Mouse (Mus musculus) embryonic fibroblast, embryonic 13.5 days (primary cell): Measurements from ENCODE around the gene Myo9b. TPM values are rescaled to one million over a fixed set of nuclear protein-coding genes. Genes with fewer than 3 reads are reported as not detected.
"Not testable (repeated sequence)": the region's sequence is repeated elsewhere in the genome, so short reads cannot be mapped to it uniquely, and the experiment has no call there.

Experiments used
- H3K27ac ChIP-seq: 2 replicates; pipeline ENCODE4 v1.5.1; 2012; ENCODE audit warnings: low read length, control low read depth, inconsistent platforms; ENCODE audit not compliant: insufficient read depth
- H3K4me1 ChIP-seq: 2 replicates; pipeline ENCODE4 v1.6.1; 2011; ENCODE audit warnings: low read length; ENCODE audit not compliant: control insufficient read depth, insufficient read depth
- H3K4me3 ChIP-seq: 2 replicates; pipeline ENCODE4 v1.5.1; 2011; ENCODE audit warnings: mild to moderate bottlenecking, control low read depth, low read length; ENCODE audit not compliant: insufficient read depth
- CTCF ChIP-seq: IDR thresholded peaks from 2 replicates; pipeline ENCODE4 v1.5.1; 2011; ENCODE audit warnings: mild to moderate bottlenecking, control low read depth, low read length, moderate library complexity, borderline replicate concordance; ENCODE audit not compliant: insufficient read depth
- POLR2A ChIP-seq: IDR thresholded peaks from 2 replicates; pipeline ENCODE4 v1.6.1; 2011; ENCODE audit warnings: low read depth, mild to moderate bottlenecking, control low read depth, low read length, moderate library complexity
- polyA plus RNA-seq: library from polyadenylated mRNA; stranded (reverse); fragments of >200 nt; gene quantifications from 2 replicates; pipeline ENCODE4 v1.2.4, GENCODE M21; 2011; ENCODE audit warnings: low read depth; ENCODE audit not compliant: missing spikeins, insufficient read length

Gene Myo9b
- polyA plus RNA-seq, 1 experiment, result 67.5 TPM

DNA sequence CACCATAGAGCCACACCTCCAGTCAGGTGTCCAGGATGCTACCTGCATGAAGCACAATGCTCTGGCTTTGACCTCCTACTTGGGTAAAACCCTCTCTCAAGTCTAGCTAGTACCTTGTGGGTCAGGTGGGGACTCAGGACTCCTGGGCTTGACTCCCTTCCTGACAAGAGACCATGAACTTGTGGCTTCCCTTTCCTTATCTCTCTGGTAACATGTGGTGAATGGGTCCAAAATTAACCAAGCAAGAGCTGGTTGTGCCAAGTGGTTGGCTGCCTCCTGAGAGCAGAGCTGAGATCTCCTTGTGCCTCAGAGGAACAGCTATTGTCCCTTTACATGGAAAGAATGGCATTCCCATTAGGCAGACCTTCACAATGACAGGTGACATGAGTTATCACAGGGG lies 2.0 kb downstream of the Myo9b start:
- no peak for TF ChIP-seq POLR2A
- TF ChIP-seq CTCF, result no peak
- Histone ChIP-seq H3K4me1 (peaks cover 21% of the 10 kb centered on the region), H3K27ac (no peak overlapping the region), H3K4me3 (0 out of 2 replicates have a peak overlapping the region, but pooled peaks have one; percentile 0)

- peak overlapping the region; percentile 36; the same call in 1 of the 2 replicates for H3K27ac ChIP-seq
- H3K4me3 ChIP-seq, result no peak overlapping the region
- TF ChIP-seq POLR2A, result no peak
- no peak for TF ChIP-seq CTCF
- H3K4me1 ChIP-seq, result peaks cover 21% of the 10 kb centered on the region
Measured at GRCm38 (mm10) chr8:71276166-71276565, 3.7 kb downstream of the Myo9b start.

DNA sequence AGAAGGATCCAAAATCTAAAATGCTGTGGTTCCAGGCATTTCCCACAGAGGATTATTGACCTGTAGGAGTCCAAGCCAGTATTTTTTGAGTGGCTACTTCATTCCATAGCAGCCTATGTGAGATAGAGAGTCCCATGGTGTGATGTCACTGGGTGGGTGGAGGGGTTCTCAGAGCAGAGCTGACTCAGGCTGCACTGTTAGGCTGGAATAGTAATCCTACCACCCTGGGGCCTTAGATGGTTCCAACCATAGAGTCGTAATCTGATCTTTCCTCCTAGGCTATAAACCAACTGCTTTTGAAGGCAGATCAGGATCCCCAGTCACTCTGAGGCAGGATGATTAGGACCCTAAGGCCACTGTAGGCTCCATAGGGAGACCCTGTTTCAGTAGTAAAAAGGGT lies 6.9 kb downstream of the Myo9b start:
- H3K4me3 ChIP-seq, result not testable (repeated sequence)

GRCm38 (mm10) chr8:71281731-71282130 lies 9.2 kb downstream of the Myo9b start:
- H3K4me3 ChIP-seq, result not testable (repeated sequence)
- H3K27ac ChIP-seq, result peak overlapping the region; percentile 97; the same call in 1 of the 2 replicates
- peaks cover 16% of the 10 kb centered on the region for H3K4me1 ChIP-seq

More for the DNA sequence above, 6.9 kb downstream of the Myo9b start:
- H3K27ac ChIP-seq, result not testable (repeated sequence)
- peaks cover 32% of the 10 kb centered on the region for H3K4me1 ChIP-seq

GRCm38 (mm10) chr8:71282621-71283020 lies 10.1 kb downstream of the Myo9b start:
- Histone ChIP-seq H3K4me1 (peaks cover 16% of the 10 kb centered on the region), H3K27ac (peak overlapping the region; percentile 97), H3K4me3 (no peak overlapping the region)
- TF ChIP-seq CTCF (no peak), POLR2A (no peak)

DNA sequence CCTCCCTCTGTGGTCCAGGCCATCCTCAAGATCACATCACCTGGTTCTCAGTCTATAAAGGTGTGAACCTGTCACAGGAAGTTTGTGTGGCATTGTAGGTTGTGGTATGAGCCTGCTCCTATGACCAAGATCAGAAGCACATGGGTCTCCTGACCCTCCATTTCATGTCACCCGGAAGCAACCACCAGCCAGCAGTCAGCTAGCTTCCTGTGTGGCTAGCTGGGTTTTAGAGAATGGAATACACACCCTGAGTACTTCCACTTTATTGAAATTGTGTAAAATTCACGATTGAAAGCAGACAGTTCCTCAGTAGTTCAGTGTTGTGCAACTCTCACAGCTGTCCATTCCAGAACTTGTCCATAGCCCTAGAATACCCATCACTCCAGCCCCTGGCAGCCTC lies 13.7 kb downstream of the Myo9b start:
- peaks cover 19% of the 10 kb centered on the region for H3K4me1 ChIP-seq
- H3K27ac ChIP-seq, H3K4me3 ChIP-seq: not testable (repeated sequence)

- Histone ChIP-seq H3K27ac (no peak overlapping the region), H3K4me3 (no peak overlapping the region), H3K4me1 (peaks cover 7% of the 10 kb centered on the region)
- TF ChIP-seq CTCF (no peak), POLR2A (no peak)
Measured at GRCm38 (mm10) chr8:71288441-71288949, 16.0 kb downstream of the Myo9b start.

GRCm38 (mm10) chr8:71289098-71289497 lies 16.6 kb downstream of the Myo9b start:
- Histone ChIP-seq H3K27ac (no peak overlapping the region), H3K4me1 (peaks cover 3% of the 10 kb centered on the region; the same call in 1 of the 2 replicates), H3K4me3 (no peak overlapping the region)
- no peak for TF ChIP-seq CTCF
- no peak for TF ChIP-seq POLR2A

- TF ChIP-seq POLR2A (no peak), CTCF (no peak)
- Histone ChIP-seq H3K4me3 (no peak overlapping the region), H3K27ac (no peak overlapping the region), H3K4me1 (peaks cover 3% of the 10 kb centered on the region; the same call in 1 of the 2 replicates)
Measured at GRCm38 (mm10) chr8:71290211-71290610, 17.7 kb downstream of the Myo9b start.

DNA sequence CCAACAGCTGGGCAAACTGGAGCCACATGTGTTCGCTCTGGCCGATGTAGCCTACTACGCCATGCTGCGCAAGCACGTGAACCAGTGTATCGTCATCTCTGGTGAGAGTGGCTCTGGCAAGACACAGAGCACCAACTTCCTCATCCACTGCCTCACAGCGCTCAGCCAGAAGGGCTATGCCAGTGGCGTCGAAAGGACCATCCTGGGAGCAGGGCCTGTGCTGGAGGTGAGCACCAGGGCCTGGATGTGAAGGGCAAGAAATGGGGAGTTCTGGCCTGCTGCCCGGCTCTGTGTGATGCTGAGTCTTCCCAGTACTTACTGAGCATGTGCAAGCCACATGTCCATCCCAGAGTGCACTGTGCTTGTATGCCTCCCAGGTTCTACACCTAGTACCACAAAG lies 18.4 kb downstream of the Myo9b start:
- no peak overlapping the region for H3K4me3 ChIP-seq
- no peak overlapping the region for H3K27ac ChIP-seq
- H3K4me1 ChIP-seq, result peaks cover 3% of the 10 kb centered on the region; the same call in 1 of the 2 replicates
- TF ChIP-seq POLR2A (no peak), CTCF (no peak)

DNA sequence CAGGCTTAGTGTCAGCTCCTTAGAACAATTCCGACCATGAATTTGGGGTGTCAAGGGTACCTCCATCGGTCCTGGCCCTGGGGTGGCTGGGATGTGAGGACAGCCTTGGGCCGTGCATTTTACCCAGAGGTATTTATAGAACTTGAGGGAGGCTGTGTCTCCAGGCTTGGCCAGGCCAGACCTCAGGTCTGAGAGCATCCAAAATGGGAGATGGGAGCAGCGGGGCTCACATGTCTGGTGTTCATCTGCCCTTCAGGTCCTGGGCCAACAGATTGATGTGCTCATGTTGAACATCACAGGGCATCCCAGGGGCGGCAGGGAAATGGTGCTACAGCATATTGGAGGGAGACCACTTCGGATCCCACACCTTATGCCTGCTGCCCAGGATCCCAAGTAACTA lies 18.8 kb downstream of the Myo9b start:
- peaks cover 3% of the 10 kb centered on the region; the same call in 1 of the 2 replicates for H3K4me1 ChIP-seq

GRCm38 (mm10) chr8:71293930-71294329 lies 21.4 kb downstream of the Myo9b start:
- H3K4me1 ChIP-seq, H3K27ac ChIP-seq, H3K4me3 ChIP-seq: not testable (repeated sequence)

More for the DNA sequence above, 18.8 kb downstream of the Myo9b start:
- H3K4me3 ChIP-seq, result no peak overlapping the region
- TF ChIP-seq CTCF (no peak), POLR2A (no peak)
- no peak overlapping the region for H3K27ac ChIP-seq
